Mouse (Mus musculus): Measurements from ENCODE around the gene Cyp4f14. TPM values are rescaled to one million over a fixed set of nuclear protein-coding genes. Genes with fewer than 3 reads are reported as not detected.

Cyp4f14 gene
- polyA plus RNA-seq, 1 experiment from 2014 or later = not detected

GRCm38 (mm10) chr17:32906172-32906571 lies 11.0 kb downstream of the Cyp4f14 start:
- DNase-seq (ENCODE audit: low spot score) (no peak), ATAC-seq (ENCODE audit: insufficient number of reproducible peaks, low FRiP score, low TSS enrichment, low read depth) (no peak)
- no peak overlapping the region for H3K4me3 ChIP-seq (ENCODE audit: low read depth, low read length)
- H3K27ac ChIP-seq (replicated peaks; ENCODE audit: low read depth, low read length) = no peak overlapping the region
- no peak overlapping the region for H3K9ac ChIP-seq (ENCODE audit: low read length)
- H3K4me1 ChIP-seq (ENCODE audit: control insufficient read depth, insufficient read depth, low read length) = no peaks in the 10 kb centered on the region
- H3K9me3 ChIP-seq (ENCODE audit: control insufficient read depth, low read length) = no peaks in the 10 kb centered on the region
- WGBS = 74% methylated on average over 10 of the region's 10 CpGs
- H3K27me3 ChIP-seq (ENCODE audit: control insufficient read depth, insufficient read depth, low read length) = no peaks in the 10 kb centered on the region
- H3K36me3 ChIP-seq (ENCODE audit: control insufficient read depth, insufficient read depth, low read length) = no peaks in the 10 kb centered on the region
- H3K4me2 ChIP-seq (ENCODE audit: low read depth, severe bottlenecking) = no peak overlapping the region

GRCm38 (mm10) chr17:32905239-32905638 lies 11.9 kb downstream of the Cyp4f14 start:
- WGBS = 10% methylated on average over 19 of the region's 19 CpGs

GRCm38 (mm10) chr17:32904414-32904813 lies 12.7 kb downstream of the Cyp4f14 start:
- H3K27me3 ChIP-seq (ENCODE audit: control insufficient read depth, insufficient read depth, low read length) = no peaks in the 10 kb centered on the region
- DNase-seq (ENCODE audit: low spot score) = no peak
- WGBS = 74% methylated on average over 2 of the region's 2 CpGs

More at GRCm38 (mm10) chr17:32905239-32905638, 11.9 kb downstream of the Cyp4f14 start:
- Histone ChIP-seq H3K36me3 (ENCODE audit: control insufficient read depth, insufficient read depth, low read length) (no peaks in the 10 kb centered on the region), H3K4me1 (ENCODE audit: control insufficient read depth, insufficient read depth, low read length) (no peaks in the 10 kb centered on the region), H3K4me3 (ENCODE audit: low read depth, low read length) (no peak overlapping the region), H3K9ac (ENCODE audit: low read length) (no peak overlapping the region), H3K9me3 (ENCODE audit: control insufficient read depth, low read length) (no peaks in the 10 kb centered on the region), H3K27ac (replicated peaks; ENCODE audit: low read depth, low read length) (no peak overlapping the region), H3K4me2 (ENCODE audit: low read depth, severe bottlenecking) (peak overlapping the region; percentile 18; the same call in 1 of the 2 replicates), H3K27me3 (ENCODE audit: control insufficient read depth, insufficient read depth, low read length) (no peaks in the 10 kb centered on the region)
- peak; percentile 71 for DNase-seq (ENCODE audit: low spot score)
- ATAC-seq (ENCODE audit: insufficient number of reproducible peaks, low FRiP score, low TSS enrichment, low read depth) = no peak

GRCm38 (mm10) chr17:32901751-32902525 lies 15.2 kb downstream of the Cyp4f14 start:
- H3K27me3 ChIP-seq (ENCODE audit: control insufficient read depth, insufficient read depth, low read length) = no peaks in the 10 kb centered on the region
- no peak overlapping the region for H3K9ac ChIP-seq (ENCODE audit: low read length)
- no peak overlapping the region for H3K27ac ChIP-seq (replicated peaks; ENCODE audit: low read depth, low read length)
- H3K4me1 ChIP-seq (ENCODE audit: control insufficient read depth, insufficient read depth, low read length) = no peaks in the 10 kb centered on the region
- ATAC-seq (ENCODE audit: insufficient number of reproducible peaks, low FRiP score, low TSS enrichment, low read depth) (no peak), DNase-seq (ENCODE audit: low spot score) (no peak)
- H3K36me3 ChIP-seq (ENCODE audit: control insufficient read depth, insufficient read depth, low read length) = no peaks in the 10 kb centered on the region
- H3K4me3 ChIP-seq (ENCODE audit: low read depth, low read length) = no peak overlapping the region
- 74% methylated on average over 1 of the region's 1 CpGs for WGBS
- H3K4me2 ChIP-seq (ENCODE audit: low read depth, severe bottlenecking) = no peak overlapping the region
- H3K9me3 ChIP-seq (ENCODE audit: control insufficient read depth, low read length) = no peaks in the 10 kb centered on the region

More at GRCm38 (mm10) chr17:32904414-32904813, 12.7 kb downstream of the Cyp4f14 start:
- no peak overlapping the region for H3K4me2 ChIP-seq (ENCODE audit: low read depth, severe bottlenecking)
- no peaks in the 10 kb centered on the region for H3K36me3 ChIP-seq (ENCODE audit: control insufficient read depth, insufficient read depth, low read length)
- H3K9me3 ChIP-seq (ENCODE audit: control insufficient read depth, low read length) = no peaks in the 10 kb centered on the region
- H3K9ac ChIP-seq (ENCODE audit: low read length) = no peak overlapping the region
- no peak overlapping the region for H3K4me3 ChIP-seq (ENCODE audit: low read depth, low read length)
- no peaks in the 10 kb centered on the region for H3K4me1 ChIP-seq (ENCODE audit: control insufficient read depth, insufficient read depth, low read length)
- no peak for ATAC-seq (ENCODE audit: insufficient number of reproducible peaks, low FRiP score, low TSS enrichment, low read depth)
- no peak overlapping the region for H3K27ac ChIP-seq (replicated peaks; ENCODE audit: low read depth, low read length)

- ATAC-seq (ENCODE audit: insufficient number of reproducible peaks, low FRiP score, low TSS enrichment, low read depth) = no peak
- Histone ChIP-seq H3K9me3 (ENCODE audit: control insufficient read depth, low read length) (no peaks in the 10 kb centered on the region), H3K9ac (ENCODE audit: low read length) (no peak overlapping the region), H3K4me2 (ENCODE audit: low read depth, severe bottlenecking) (no peak overlapping the region), H3K4me3 (ENCODE audit: low read depth, low read length) (no peak overlapping the region), H3K4me1 (ENCODE audit: control insufficient read depth, insufficient read depth, low read length) (peaks cover under 1% of the 10 kb centered on the region), H3K27ac (replicated peaks; ENCODE audit: low read depth, low read length) (no peak overlapping the region), H3K36me3 (ENCODE audit: control insufficient read depth, insufficient read depth, low read length) (no peaks in the 10 kb centered on the region), H3K27me3 (ENCODE audit: control insufficient read depth, insufficient read depth, low read length) (no peaks in the 10 kb centered on the region)
- 87% methylated on average over 4 of the region's 4 CpGs for WGBS
- no peak for DNase-seq (ENCODE audit: low spot score)
Observed at GRCm38 (mm10) chr17:32895421-32895820, 21.7 kb downstream of the Cyp4f14 start.

- H3K27me3 ChIP-seq (ENCODE audit: control insufficient read depth, insufficient read depth, low read length) = no peaks in the 10 kb centered on the region
- no peak overlapping the region for H3K4me3 ChIP-seq (ENCODE audit: low read depth, low read length)
- 84% methylated on average over 3 of the region's 3 CpGs for WGBS
- no peak for ATAC-seq (ENCODE audit: insufficient number of reproducible peaks, low FRiP score, low TSS enrichment, low read depth)
- DNase-seq (ENCODE audit: low spot score) = no peak
- no peaks in the 10 kb centered on the region for H3K36me3 ChIP-seq (ENCODE audit: control insufficient read depth, insufficient read depth, low read length)
- H3K4me1 ChIP-seq (ENCODE audit: control insufficient read depth, insufficient read depth, low read length) = peaks cover 4% of the 10 kb centered on the region
- H3K9ac ChIP-seq (ENCODE audit: low read length) = no peak overlapping the region
- no peak overlapping the region for H3K4me2 ChIP-seq (ENCODE audit: low read depth, severe bottlenecking)
- H3K9me3 ChIP-seq (ENCODE audit: control insufficient read depth, low read length) = no peaks in the 10 kb centered on the region
- H3K27ac ChIP-seq (replicated peaks; ENCODE audit: low read depth, low read length) = no peak overlapping the region
Observed at GRCm38 (mm10) chr17:32893901-32894300, 23.2 kb downstream of the Cyp4f14 start.

- peaks cover 4% of the 10 kb centered on the region for H3K4me1 ChIP-seq (ENCODE audit: control insufficient read depth, insufficient read depth, low read length)
- DNase-seq (ENCODE audit: low spot score) (peak; percentile 88), ATAC-seq (ENCODE audit: insufficient number of reproducible peaks, low FRiP score, low TSS enrichment, low read depth) (peak; percentile 97)
- peak within 1 kb of the TSS; percentile 67 for H3K27ac ChIP-seq (replicated peaks; ENCODE audit: low read depth, low read length)
- WGBS = 13% methylated on average over 33 of the region's 33 CpGs
- H3K36me3 ChIP-seq (ENCODE audit: control insufficient read depth, insufficient read depth, low read length) = no peaks in the 10 kb centered on the region
- peak within 1 kb of the TSS; percentile 80 for H3K4me3 ChIP-seq (ENCODE audit: low read depth, low read length)
- H3K4me2 ChIP-seq (ENCODE audit: low read depth, severe bottlenecking) = peak within 1 kb of the TSS; percentile 53
- H3K9me3 ChIP-seq (ENCODE audit: control insufficient read depth, low read length) = no peaks in the 10 kb centered on the region
- no peaks in the 10 kb centered on the region for H3K27me3 ChIP-seq (ENCODE audit: control insufficient read depth, insufficient read depth, low read length)
- peak within 1 kb of the TSS; percentile 84 for H3K9ac ChIP-seq (ENCODE audit: low read length)
Observed at GRCm38 (mm10) chr17:32891239-32892180, 25.6 kb downstream of the Cyp4f14 start, which contains the start of gene Zfp870. Gene Zfp870 (minus strand): TSS chr17:32891642.

GRCm38 (mm10) chr17:32890852-32891238 lies 26.3 kb downstream of the Cyp4f14 start:
- H3K4me3 ChIP-seq (ENCODE audit: low read depth, low read length) = peak overlapping the region; percentile 80
- H3K27ac ChIP-seq (replicated peaks; ENCODE audit: low read depth, low read length) = peak overlapping the region; percentile 52
- 4% methylated on average over 11 of the region's 11 CpGs for WGBS
- H3K9ac ChIP-seq (ENCODE audit: low read length) = peak overlapping the region; percentile 84
- H3K4me2 ChIP-seq (ENCODE audit: low read depth, severe bottlenecking) = peak overlapping the region; percentile 53
- ATAC-seq (ENCODE audit: insufficient number of reproducible peaks, low FRiP score, low TSS enrichment, low read depth) = no peak
- no peak for DNase-seq (ENCODE audit: low spot score)
- H3K9me3 ChIP-seq (ENCODE audit: control insufficient read depth, low read length) = no peaks in the 10 kb centered on the region
- H3K27me3 ChIP-seq (ENCODE audit: control insufficient read depth, insufficient read depth, low read length) = no peaks in the 10 kb centered on the region
- no peaks in the 10 kb centered on the region for H3K36me3 ChIP-seq (ENCODE audit: control insufficient read depth, insufficient read depth, low read length)
- peaks cover 4% of the 10 kb centered on the region for H3K4me1 ChIP-seq (ENCODE audit: control insufficient read depth, insufficient read depth, low read length)
